Mouse (Mus musculus): ENCODE measurements at regions not wholly inside any gene's neighbourhood (a gene's known extent, or its start where the extent isn't known, plus 50 kb on each side); places are given as distances from the start of the nearest gene placed in this dataset.
A peak's percentile ranks its signal among the peaks of the same experiment; 100 is the strongest.

GRCm38 (mm10) chr5:50820674-50821073 lies 746.9 kb downstream of the Ppargc1a start:
- intact Hi-C loops (cut with DNase I), result no loop called here
- no peak for DNase-seq (ENCODE audit: low spot score in 2 of 2)

DNA sequence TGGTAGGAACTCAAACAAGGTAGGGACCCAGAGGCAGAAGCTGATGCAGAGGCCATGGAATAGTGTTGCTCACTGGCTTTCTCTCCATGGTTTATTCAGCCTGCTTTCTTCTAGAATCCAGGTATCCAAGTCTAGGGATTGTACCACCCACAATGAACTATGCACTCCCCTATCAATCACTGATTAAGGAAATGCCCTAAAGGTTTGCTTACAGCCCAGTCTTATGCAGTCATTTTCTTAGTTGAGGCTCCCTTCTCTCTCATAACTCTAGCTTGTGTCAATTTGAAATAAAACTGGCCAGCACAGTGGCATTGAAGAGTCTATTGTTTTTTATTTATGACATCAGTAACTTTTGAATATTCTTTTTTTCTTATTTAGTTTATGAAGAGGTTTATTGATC lies 747.6 kb downstream of the Ppargc1a start:
- intact Hi-C loops (cut with DNase I), result no loop called here

DNA sequence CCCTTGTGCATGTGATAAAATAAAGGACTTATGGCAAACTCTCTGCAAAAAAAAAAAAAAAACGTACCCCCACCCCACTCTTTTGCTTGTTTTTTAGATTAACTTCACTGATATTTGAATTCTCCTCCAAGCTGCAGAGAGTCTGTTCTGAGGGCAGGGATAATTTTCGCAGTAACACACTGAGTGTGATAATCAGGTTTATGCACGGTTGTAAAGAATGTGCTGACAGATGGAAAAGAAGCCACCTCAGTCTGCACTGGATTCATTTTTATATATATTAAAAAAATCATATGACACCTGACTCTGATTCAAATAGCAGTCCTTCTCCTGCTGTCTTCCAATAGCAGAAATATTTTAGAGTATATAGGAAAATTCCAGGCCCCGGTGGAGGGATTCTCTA lies 736.5 kb upstream of the Adgra3 start:
- intact Hi-C loops (cut with DNase I), result no loop called here
- DNase-seq (ENCODE audit: low spot score in 2 of 2), result no peak

More for the DNA sequence above, 747.6 kb downstream of the Ppargc1a start:
- DNase-seq (ENCODE audit: low spot score in 2 of 2), result no peak

GRCm38 (mm10) chr5:50794453-50795169 lies 735.8 kb upstream of the Adgra3 start:
- intact Hi-C loops (cut with DNase I), result no loop called here

GRCm38 (mm10) chr5:50793558-50793957 lies 734.8 kb upstream of the Adgra3 start:
- intact Hi-C loops (cut with DNase I), result no loop called here
- no peak for DNase-seq (ENCODE audit: low spot score in 2 of 2)

More at GRCm38 (mm10) chr5:50794453-50795169, 735.8 kb upstream of the Adgra3 start:
- DNase-seq (ENCODE audit: low spot score in 2 of 2), result no peak

GRCm38 (mm10) chr5:50785273-50785672 lies 726.5 kb upstream of the Adgra3 start:
- DNase-seq (ENCODE audit: low spot score in 2 of 2), result no peak
- intact Hi-C loops (cut with DNase I), result no loop called here

GRCm38 (mm10) chr5:50779138-50779537 lies 720.3 kb upstream of the Adgra3 start:
- DNase-seq (ENCODE audit: low spot score in 2 of 2), result no peak

DNA sequence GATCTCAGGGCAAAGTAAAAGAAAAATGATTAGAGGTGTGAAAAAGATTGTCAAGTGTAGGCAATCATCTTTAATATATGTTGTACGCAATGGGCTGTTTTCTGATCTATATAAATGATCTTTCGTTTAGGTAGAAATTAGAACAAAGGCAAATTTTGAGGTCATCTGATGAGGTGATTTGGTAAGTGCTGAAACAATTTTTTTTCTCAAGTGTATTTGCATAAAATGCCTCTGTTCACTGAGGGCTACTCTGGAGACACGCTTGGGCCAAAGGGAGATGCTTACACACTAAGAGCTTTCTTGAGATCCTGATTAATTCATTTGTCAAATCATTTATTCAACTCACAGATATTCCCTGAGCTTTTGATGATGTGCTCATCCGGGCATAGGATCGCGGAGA lies 719.4 kb upstream of the Adgra3 start:
- intact Hi-C loops (cut with DNase I), result no loop called here
- no peak for DNase-seq (ENCODE audit: low spot score in 2 of 2)

More at GRCm38 (mm10) chr5:50779138-50779537, 720.3 kb upstream of the Adgra3 start:
- intact Hi-C loops (cut with DNase I), result no loop called here

GRCm38 (mm10) chr5:50762261-50762660 lies 703.5 kb upstream of the Adgra3 start:
- intact Hi-C loops (cut with DNase I), result no loop called here
- DNase-seq (ENCODE audit: low spot score in 2 of 2), result no peak

- intact Hi-C loops (cut with DNase I), result no loop called here
- DNase-seq (ENCODE audit: low spot score in 2 of 2), result no peak
Measured at GRCm38 (mm10) chr5:50760386-50760785, 701.6 kb upstream of the Adgra3 start.

DNA sequence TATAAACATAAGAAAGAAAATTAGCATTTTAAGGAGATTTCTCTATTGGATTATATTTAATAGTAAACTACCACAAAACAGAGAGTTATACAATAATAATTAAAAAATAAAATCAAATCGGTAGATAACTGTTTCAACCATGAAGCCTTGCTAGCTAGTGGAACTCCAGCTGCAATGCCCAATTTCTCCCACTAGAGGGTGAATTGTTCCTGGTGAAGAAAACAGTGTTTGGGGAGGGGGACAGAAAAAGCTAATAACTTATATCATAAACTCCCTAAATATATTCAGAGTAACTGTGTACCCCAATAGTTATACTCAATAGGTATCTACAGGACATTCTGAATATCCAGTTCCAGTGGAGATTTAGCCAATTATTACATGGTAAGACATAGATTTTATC lies 694.0 kb upstream of the Adgra3 start:
- intact Hi-C loops (cut with DNase I), result no loop called here
- peak in 1 of 2 experiments; percentile 5 for DNase-seq (ENCODE audit: low spot score in 2 of 2)

DNA sequence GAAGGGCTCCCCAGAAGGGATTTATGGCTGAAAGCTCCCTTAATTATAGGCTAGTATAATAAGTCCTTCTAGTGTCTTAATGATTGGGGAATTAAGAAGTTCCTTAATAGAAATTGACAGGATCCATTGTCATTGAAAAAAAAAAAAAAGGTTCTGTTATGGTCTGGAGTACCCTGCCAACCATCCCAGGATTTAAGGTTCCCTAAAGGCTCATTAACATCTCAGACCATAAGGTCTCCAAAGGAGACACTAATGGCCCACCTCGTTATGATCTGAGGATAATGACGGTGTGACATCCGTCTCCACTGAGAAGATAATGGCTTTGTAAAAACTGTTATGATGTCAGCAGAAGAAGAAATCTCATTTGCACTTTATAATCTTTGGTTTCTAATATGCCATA lies 692.6 kb upstream of the Adgra3 start:
- DNase-seq (ENCODE audit: low spot score in 2 of 2), result no peak
- intact Hi-C loops (cut with DNase I), result no loop called here

GRCm38 (mm10) chr5:50743030-50743429 lies 684.2 kb upstream of the Adgra3 start:
- intact Hi-C loops (cut with DNase I), result no loop called here
- DNase-seq (ENCODE audit: low spot score in 2 of 2), result no peak

- intact Hi-C loops (cut with DNase I), result no loop called here
- DNase-seq (ENCODE audit: low spot score in 2 of 2), result no peak
Measured at GRCm38 (mm10) chr5:50733711-50734110, 674.9 kb upstream of the Adgra3 start.

GRCm38 (mm10) chr5:50728337-50729003 lies 669.7 kb upstream of the Adgra3 start:
- no peak for DNase-seq (ENCODE audit: low spot score in 2 of 2)
- intact Hi-C loops (cut with DNase I), result no loop called here

DNA sequence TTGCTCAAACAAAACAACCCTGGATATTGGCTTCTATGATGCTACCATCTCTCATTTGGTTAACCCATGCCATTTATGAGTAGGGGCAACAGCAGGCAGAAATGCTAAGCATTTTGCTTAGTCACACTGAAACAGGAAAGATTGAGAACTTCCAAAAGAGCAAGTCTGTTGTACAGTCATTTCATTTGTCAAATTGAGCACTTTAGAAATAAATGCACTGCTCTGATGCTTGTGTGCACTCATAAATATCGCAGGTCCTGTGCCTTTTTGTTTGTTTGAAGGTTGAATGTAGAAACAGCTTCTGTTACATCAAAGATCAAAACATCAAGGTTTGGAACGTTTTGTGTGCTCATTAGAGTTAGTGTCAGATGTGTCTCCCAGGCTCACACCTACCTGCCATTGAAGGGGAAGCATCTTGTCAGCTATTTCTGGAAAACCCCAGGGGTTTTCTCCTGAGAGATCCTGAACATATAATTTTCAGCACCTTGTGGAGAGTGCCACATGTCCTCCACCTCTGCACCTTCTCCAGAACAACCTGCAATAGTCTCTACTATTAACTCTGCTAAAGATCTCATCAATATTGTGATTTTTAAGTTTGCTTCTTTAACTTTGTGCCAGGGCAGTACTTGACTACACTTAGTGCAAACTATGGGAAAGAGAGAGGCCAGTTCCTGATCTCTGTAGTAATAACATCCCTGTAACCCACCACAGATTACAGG lies 648.3 kb upstream of the Adgra3 start:
- intact Hi-C loops (cut with DNase I), result no loop called here
- no peak for DNase-seq (ENCODE audit: low spot score in 2 of 2)

DNA sequence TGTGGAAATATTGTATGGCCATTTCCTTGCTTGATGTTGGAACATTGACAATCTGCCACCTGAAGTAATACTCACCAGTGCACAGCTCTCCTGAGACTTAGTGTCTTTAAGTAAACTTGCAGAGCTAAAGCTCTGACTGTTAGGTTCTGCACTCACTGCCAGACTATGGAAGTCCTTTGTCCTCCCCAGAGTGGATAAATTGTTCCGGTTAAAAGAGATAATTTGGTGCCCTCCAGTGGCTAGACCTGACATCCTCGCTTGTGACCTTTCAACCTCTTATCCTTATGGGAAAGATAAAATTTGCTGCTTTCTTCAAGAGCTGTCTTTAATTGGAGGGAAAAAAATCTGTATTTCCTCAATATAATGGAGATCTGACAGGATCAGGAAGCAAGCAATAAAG lies 639.3 kb upstream of the Adgra3 start:
- intact Hi-C loops (cut with DNase I), result loop anchor here (10.0 kb wide), 1 partner anchor 223 kb away; no protein-coding TSS in a partner anchor
- no peak for DNase-seq (ENCODE audit: low spot score in 2 of 2)

DNA sequence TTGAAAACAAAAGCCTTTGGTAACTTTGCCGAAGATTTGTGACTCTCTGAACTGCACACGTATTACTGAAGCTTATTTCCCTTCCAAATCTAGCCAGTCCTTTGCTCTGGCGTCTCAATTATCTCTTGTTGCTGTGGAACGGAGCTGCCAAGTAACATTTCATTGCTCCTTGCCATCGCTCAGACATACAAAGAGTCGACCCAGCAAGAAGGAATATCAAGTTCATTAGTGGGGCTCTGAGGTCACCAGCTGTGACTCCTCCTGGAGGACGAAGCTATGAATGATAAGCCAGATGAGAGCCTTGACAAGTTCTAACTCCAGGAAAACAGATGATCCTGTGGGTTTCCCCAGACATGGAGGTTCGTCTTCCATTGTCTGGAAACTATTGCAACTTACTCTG lies 638.8 kb upstream of the Adgra3 start:
- intact Hi-C loops (cut with DNase I), result loop anchor here (10.0 kb wide), 1 partner anchor 223 kb away; no protein-coding TSS in a partner anchor
- DNase-seq (ENCODE audit: low spot score in 2 of 2), result no peak

DNA sequence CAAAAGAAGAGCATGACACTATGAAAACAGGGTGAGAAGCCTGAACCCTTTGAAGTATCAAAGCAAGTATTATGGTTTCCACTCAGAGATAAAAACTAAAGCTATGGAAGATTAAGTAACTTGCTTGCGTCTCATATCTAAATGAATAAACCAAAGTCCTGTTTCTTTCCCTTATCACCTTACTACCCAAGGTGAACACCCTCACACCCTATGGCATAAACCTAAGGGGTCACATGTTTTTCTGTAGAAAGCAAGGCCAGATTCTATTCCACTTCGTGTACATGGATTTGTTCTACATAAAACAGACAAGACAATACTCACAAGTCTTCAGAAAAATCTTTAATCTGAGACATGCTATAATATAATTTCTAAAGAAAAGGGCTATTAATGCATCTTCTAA lies 629.6 kb upstream of the Adgra3 start:
- no peak for DNase-seq (ENCODE audit: low spot score in 2 of 2)
- intact Hi-C loops (cut with DNase I), result no loop called here

DNA sequence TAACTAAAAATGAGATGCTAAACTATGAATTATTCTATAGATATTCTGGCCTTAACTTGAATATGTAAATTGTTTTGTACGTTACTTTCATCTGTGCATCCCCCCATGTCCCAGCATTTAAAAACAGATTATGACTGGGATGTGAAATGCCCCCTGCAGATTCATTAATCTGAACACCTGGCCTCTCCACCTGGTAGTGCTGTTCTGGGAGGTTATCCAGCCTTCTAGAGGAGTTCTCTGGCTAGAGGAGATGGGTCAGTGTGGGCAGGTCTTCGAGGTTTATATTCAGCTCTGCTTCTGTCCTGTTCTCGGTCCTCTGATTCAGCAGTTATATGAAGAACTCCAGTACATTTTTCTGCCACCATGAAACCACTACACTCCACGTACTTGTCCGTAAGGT lies 625.2 kb upstream of the Adgra3 start:
- intact Hi-C loops (cut with DNase I), result no loop called here

DNA sequence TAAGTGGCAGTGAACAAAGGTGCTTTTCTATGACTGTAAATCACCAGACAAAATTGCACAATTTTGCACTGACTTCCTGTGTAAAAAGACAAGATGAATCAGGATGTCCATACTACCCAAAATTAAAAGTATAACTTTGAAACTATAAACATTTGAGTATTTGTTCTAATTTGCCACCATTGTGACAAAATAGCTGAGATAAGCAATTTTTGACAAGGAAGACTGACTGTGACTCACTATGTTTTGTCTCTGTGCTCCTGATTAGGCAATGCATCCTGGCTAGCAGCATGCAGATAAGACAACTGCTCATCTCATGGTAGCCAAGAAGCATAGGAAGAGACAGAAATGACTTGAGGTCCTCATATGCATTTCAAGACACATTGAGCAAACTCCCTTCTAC lies 577.7 kb upstream of the Adgra3 start:
- intact Hi-C loops (cut with DNase I), result no loop called here
- no peak for DNase-seq (ENCODE audit: low spot score in 2 of 2)

More for the DNA sequence above, 625.2 kb upstream of the Adgra3 start:
- DNase-seq (ENCODE audit: low spot score in 2 of 2), result no peak

All from left cerebral cortex, postnatal 36 days (tissue).